Mouse (Mus musculus): Measurements from ENCODE around the gene Ace3. TPM values are rescaled to one million over a fixed set of nuclear protein-coding genes. Genes with fewer than 3 reads are reported as not detected.

Ace3 gene
- polyA plus RNA-seq, 1 experiment: not detected

GRCm38 (mm10) chr11:106033491-106033919, 39.0 kb downstream of the Ace3 start:
- TF ChIP-seq TCF3 (IDR thresholded peaks at IDR 0.05; ENCODE audit: insufficient read length, low read depth) (no peak), TCF12 (IDR thresholded peaks at IDR 0.05; ENCODE audit: insufficient read depth, poor library complexity, severe bottlenecking) (no peak), CEBPB (IDR thresholded peaks at IDR 0.05; ENCODE audit: insufficient read depth, poor library complexity, severe bottlenecking) (no peak), E2F4 (IDR thresholded peaks at IDR 0.05; ENCODE audit: insufficient read depth) (no peak), MAX (IDR thresholded peaks at IDR 0.05; ENCODE audit: low read depth) (no peak), USF1 (IDR thresholded peaks at IDR 0.05; ENCODE audit: low read depth) (no peak), MYOG (IDR thresholded peaks at IDR 0.05; ENCODE audit: control insufficient read depth in 1 of 3, insufficient read depth in 1 of 3, insufficient read length in 2 of 3, low read depth in 2 of 3) (no peak), POLR2A (IDR thresholded peaks at IDR 0.05; ENCODE audit: insufficient read length, low read depth) (no peak), SRF (IDR thresholded peaks at IDR 0.05; ENCODE audit: control insufficient read depth, insufficient read length, low read depth) (no peak), REST (IDR thresholded peaks at IDR 0.05; ENCODE audit: insufficient read depth, insufficient read length) (no peak), MYOD1 (IDR thresholded peaks at IDR 0.05; ENCODE audit: control insufficient read depth in 1 of 3, insufficient read length in 2 of 3, low read depth in 2 of 3) (no peak), POLR2AphosphoS2 (IDR thresholded peaks at IDR 0.05; ENCODE audit: insufficient read length, low read depth) (no peak)
- no peak overlapping the region for H3ac ChIP-seq (ENCODE audit: control insufficient read depth, insufficient read length)
- H3K79me2 ChIP-seq (ENCODE audit: control insufficient read depth, insufficient read depth): peaks cover 15% of the 10 kb centered on the region
- no peaks in the 10 kb centered on the region for H3K36me3 ChIP-seq (ENCODE audit: control insufficient read depth, insufficient read depth)
- no peak overlapping the region for H3K4me2 ChIP-seq (ENCODE audit: low read depth)
- no peak overlapping the region for H3K4me3 ChIP-seq
- no peaks in the 10 kb centered on the region for H3K27me3 ChIP-seq (ENCODE audit: control insufficient read depth, insufficient read depth, insufficient read length)

GRCm38 (mm10) chr11:106034986-106035385, 40.5 kb downstream of the Ace3 start:
- TF ChIP-seq TCF3 (IDR thresholded peaks at IDR 0.05; ENCODE audit: insufficient read length, low read depth) (no peak), CEBPB (IDR thresholded peaks at IDR 0.05; ENCODE audit: insufficient read depth, poor library complexity, severe bottlenecking) (no peak), POLR2A (IDR thresholded peaks at IDR 0.05; ENCODE audit: insufficient read length, low read depth) (no peak), E2F4 (IDR thresholded peaks at IDR 0.05; ENCODE audit: insufficient read depth) (no peak), USF1 (IDR thresholded peaks at IDR 0.05; ENCODE audit: low read depth) (no peak), MYOD1 (IDR thresholded peaks at IDR 0.05; ENCODE audit: control insufficient read depth in 1 of 3, insufficient read length in 2 of 3, low read depth in 2 of 3) (no peak), MAX (IDR thresholded peaks at IDR 0.05; ENCODE audit: low read depth) (no peak), MYOG (IDR thresholded peaks at IDR 0.05; ENCODE audit: control insufficient read depth in 1 of 3, insufficient read depth in 1 of 3, insufficient read length in 2 of 3, low read depth in 2 of 3) (no peak), SRF (IDR thresholded peaks at IDR 0.05; ENCODE audit: control insufficient read depth, insufficient read length, low read depth) (no peak), REST (IDR thresholded peaks at IDR 0.05; ENCODE audit: insufficient read depth, insufficient read length) (no peak)
- H3K79me2 ChIP-seq (ENCODE audit: control insufficient read depth, insufficient read depth): peaks cover 30% of the 10 kb centered on the region
- no peak overlapping the region for H3K4me2 ChIP-seq (ENCODE audit: low read depth)
- H3K4me3 ChIP-seq: no peak overlapping the region
- H3K27me3 ChIP-seq (ENCODE audit: control insufficient read depth, insufficient read depth, insufficient read length): no peaks in the 10 kb centered on the region
- H3ac ChIP-seq (ENCODE audit: control insufficient read depth, insufficient read length): no peak overlapping the region
- H3K36me3 ChIP-seq (ENCODE audit: control insufficient read depth, insufficient read depth): no peaks in the 10 kb centered on the region

- H3K4me2 ChIP-seq (ENCODE audit: low read depth): peak within 1 kb of the TSS; percentile 99
- TF ChIP-seq USF1 (IDR thresholded peaks at IDR 0.05; ENCODE audit: low read depth) (peak; percentile 66), SRF (IDR thresholded peaks at IDR 0.05; ENCODE audit: control insufficient read depth, insufficient read length, low read depth) (no peak), MYOD1 (IDR thresholded peaks at IDR 0.05; ENCODE audit: control insufficient read depth in 1 of 3, insufficient read length in 2 of 3, low read depth in 2 of 3) (no peak), CEBPB (IDR thresholded peaks at IDR 0.05; ENCODE audit: insufficient read depth, poor library complexity, severe bottlenecking) (no peak), MYOG (IDR thresholded peaks at IDR 0.05; ENCODE audit: control insufficient read depth in 1 of 3, insufficient read depth in 1 of 3, insufficient read length in 2 of 3, low read depth in 2 of 3) (no peak), TCF12 (IDR thresholded peaks at IDR 0.05; ENCODE audit: insufficient read depth, poor library complexity, severe bottlenecking) (no peak), POLR2A (IDR thresholded peaks at IDR 0.05; ENCODE audit: insufficient read length, low read depth) (peak; percentile 77), POLR2AphosphoS2 (IDR thresholded peaks at IDR 0.05; ENCODE audit: insufficient read length, low read depth) (peak; percentile 82), TCF3 (IDR thresholded peaks at IDR 0.05; ENCODE audit: insufficient read length, low read depth) (no peak), REST (IDR thresholded peaks at IDR 0.05; ENCODE audit: insufficient read depth, insufficient read length) (no peak), E2F4 (IDR thresholded peaks at IDR 0.05; ENCODE audit: insufficient read depth) (peak; percentile 63), MAX (IDR thresholded peaks at IDR 0.05; ENCODE audit: low read depth) (no peak)
- H3K27me3 ChIP-seq (ENCODE audit: control insufficient read depth, insufficient read depth, insufficient read length): no peaks in the 10 kb centered on the region
- peak within 1 kb of the TSS; percentile 87 for H3K4me3 ChIP-seq
- H3K36me3 ChIP-seq (ENCODE audit: control insufficient read depth, insufficient read depth): no peaks in the 10 kb centered on the region
- peaks cover 47% of the 10 kb centered on the region for H3K79me2 ChIP-seq (ENCODE audit: control insufficient read depth, insufficient read depth)
- peak within 1 kb of the TSS; percentile 37 for H3ac ChIP-seq (ENCODE audit: control insufficient read depth, insufficient read length)
These were observed 42.3 kb downstream of the Ace3 start, which contains the start of gene Dcaf7 for GRCm38 (mm10) chr11:106036548-106037417. TSS of gene Dcaf7 (plus strand) at chr11:106036872.

GRCm38 (mm10) chr11:106037418-106037751, 42.9 kb downstream of the Ace3 start:
- Histone ChIP-seq H3ac (ENCODE audit: control insufficient read depth, insufficient read length) (peak overlapping the region; percentile 37), H3K36me3 (ENCODE audit: control insufficient read depth, insufficient read depth) (no peaks in the 10 kb centered on the region), H3K79me2 (ENCODE audit: control insufficient read depth, insufficient read depth) (peaks cover 53% of the 10 kb centered on the region), H3K27me3 (ENCODE audit: control insufficient read depth, insufficient read depth, insufficient read length) (no peaks in the 10 kb centered on the region), H3K4me3 (peak overlapping the region; percentile 87), H3K4me2 (ENCODE audit: low read depth) (peak overlapping the region; percentile 99)
- no peak for TF ChIP-seq POLR2A (IDR thresholded peaks at IDR 0.05; ENCODE audit: insufficient read length, low read depth)
- no peak for TF ChIP-seq TCF12 (IDR thresholded peaks at IDR 0.05; ENCODE audit: insufficient read depth, poor library complexity, severe bottlenecking)
- TF ChIP-seq MYOD1 (IDR thresholded peaks at IDR 0.05; ENCODE audit: control insufficient read depth in 1 of 3, insufficient read length in 2 of 3, low read depth in 2 of 3): no peak
- TF ChIP-seq USF1 (IDR thresholded peaks at IDR 0.05; ENCODE audit: low read depth): no peak
- no peak for TF ChIP-seq REST (IDR thresholded peaks at IDR 0.05; ENCODE audit: insufficient read depth, insufficient read length)
- no peak for TF ChIP-seq TCF3 (IDR thresholded peaks at IDR 0.05; ENCODE audit: insufficient read length, low read depth)
